ENCODE assay signal across 8 mouse cellular contexts in genomic region chr3:51224363-51225225, GRCm38 (mm10). TPM values are rescaled to one million over a fixed set of nuclear protein-coding genes. Genes with fewer than 3 reads are reported as not detected.
DNase-seq lines count a peak whose midpoint lies in the region; ATAC-seq lines count a peak whose summit lies in the region.

Noct (plus strand) TSS chr3:51224447.

- intact Hi-C loops in gastrocnemius, postnatal 14 days (cut with DNase I; ENCODE audit: low total_unique reads) = loop anchor here (2.0 kb wide), 1 partner anchor 26 kb away; no protein-coding TSS in a partner anchor
- intact Hi-C loops in left cerebral cortex, postnatal 10 days (cut with DNase I) = no loop called here

- ATAC-seq in inflammation-experienced regulatory T-cells, adult 6 months = peak; percentile 80
- peak; percentile 92 for ATAC-seq in megakaryocyte-erythroid progenitor cell, adult 5-6 weeks (replicated peaks; ENCODE audit: low FRiP score, low TSS enrichment, poor library complexity, severe bottlenecking)

- DNase-seq in adipocyte (ENCODE audit: low spot score) = peak; percentile 93
- peak; percentile 90 for DNase-seq in embryo, embryonic 10 days (ENCODE audit: low spot score)
- DNase-seq in gastrocnemius, postnatal 14 days = peak; percentile 89
- peak; percentile 87 to 94 for DNase-seq in left cerebral cortex, postnatal 10 days (ENCODE audit: extremely low spot score in 1 of 2, low spot score in 2 of 2)
- DNase-seq in right cerebral cortex, postnatal 25 days = peak; percentile 92
- DNase-seq in urinary bladder, postnatal 4 days (ENCODE audit: low spot score in 2 of 2) = peak; percentile 85 to 87

RNA-seq across cellular contexts. Expression of gene Noct, which starts in this region (rescaled TPM):
- total RNA-seq in gastrocnemius, postnatal 14 days (2021) = 10 to 100 TPM; 17.0 to 35.4 TPM
- 1 to 10 TPM; 2.2 to 4.3 (median 3.5) TPM for polyA plus RNA-seq in inflammation-experienced regulatory T-cells, adult 6 months (2017; shearing (Covaris generic))
- total RNA-seq in left cerebral cortex, postnatal 10 days (2021) = 10 to 100 TPM; 49.0 to 51.0 TPM
- 19.2 and 39.1 TPM in 2 replicates for total RNA-seq in megakaryocyte-erythroid progenitor cell, adult 5-6 weeks (2014; fragmentation: Nextera tagmentation)
- total RNA-seq in megakaryocyte-erythroid progenitor cell, adult 5-6 weeks (2017) = 4.6 and 5.8 TPM in 2 replicates

Comparison
In these comparisons a context has a peak if more than half of its experiments do, and no peak if none do; other contexts are left out.
1. Peak in every context shown above with its lines: DNase-seq and ATAC-seq.